Mouse (Mus musculus) liver, embryonic 15.5 days (tissue): Measurements from ENCODE around the gene BC030867. TPM values are rescaled to one million over a fixed set of nuclear protein-coding genes. Genes with fewer than 3 reads are reported as not detected.

Source experiments
- ATAC-seq: fragments of 200-750 bp; cut with Nextera tagmentation; 2 replicates; pipeline ENCODE4 v1.8.0; 2017; ENCODE audit warnings: moderate number of reproducible peaks, mild to moderate bottlenecking, moderate library complexity; ENCODE audit not compliant: insufficient read depth
- H3K27ac ChIP-seq: fragments of 300-500 bp; sonication (generic); replicated peaks from 2 replicates; pipeline ENCODE4 v1.5.1; 2015; ENCODE audit warnings: mild to moderate bottlenecking, inconsistent platforms
- H3K27me3 ChIP-seq: fragments of 300-500 bp; sonication (generic); 2 replicates; pipeline ENCODE4 v1.6.1; 2015; ENCODE audit warnings: mild to moderate bottlenecking, inconsistent platforms
- H3K36me3 ChIP-seq: fragments of 300-500 bp; sonication (generic); replicated peaks from 2 replicates; pipeline ENCODE4 v1.6.1; 2015; ENCODE audit warnings: moderate library complexity, mild to moderate bottlenecking, inconsistent platforms
- H3K4me1 ChIP-seq: fragments of 300-500 bp; sonication (generic); replicated peaks from 2 replicates; pipeline ENCODE4 v1.6.1; 2015; ENCODE audit warnings: inconsistent platforms
- H3K4me2 ChIP-seq: fragments of 300-500 bp; sonication (generic); 2 replicates; pipeline ENCODE4 v1.6.1; 2015; ENCODE audit warnings: moderate library complexity, mild to moderate bottlenecking, inconsistent platforms
- H3K4me3 ChIP-seq: fragments of 300-500 bp; sonication (generic); replicated peaks from 2 replicates; pipeline ENCODE4 v1.5.1; 2015; ENCODE audit warnings: mild to moderate bottlenecking, inconsistent platforms
- H3K9ac ChIP-seq: fragments of 300-500 bp; sonication (generic); 2 replicates; pipeline ENCODE4 v1.6.1; 2015; ENCODE audit warnings: moderate library complexity, mild to moderate bottlenecking, inconsistent platforms
- H3K9me3 ChIP-seq: fragments of 300-500 bp; sonication (generic); replicated peaks from 2 replicates; pipeline ENCODE4 v1.6.1; 2016; ENCODE audit warnings: inconsistent platforms
- WGBS: fragments of 180-500 bp; shearing (Covaris S2); methylation state at CpG from one replicate; pipeline ENCODE4 v1.1.7; 2015; ENCODE audit warnings: mixed read lengths; ENCODE audit not compliant: insufficient replicate concordance; 5-methylcytosine and 5-hydroxymethylcytosine counted together
- microRNA-seq: library from miRNA; unstranded; fragments of <30 nt; microRNA quantifications from one replicate; pipeline ENCODE4, GENCODE M21; 2016
- polyA plus RNA-seq: library from polyadenylated mRNA; unstranded; fragments of >200 nt; fragmentation: Nextera tagmentation; extraction: Ambion mirVana; gene quantifications from 2 replicates; pipeline ENCODE4 v1.2.1, GENCODE M21; 2015

The BC030867 gene
- polyA plus RNA-seq, 1 experiment from 2014 or later = 14.1 TPM

DNA sequence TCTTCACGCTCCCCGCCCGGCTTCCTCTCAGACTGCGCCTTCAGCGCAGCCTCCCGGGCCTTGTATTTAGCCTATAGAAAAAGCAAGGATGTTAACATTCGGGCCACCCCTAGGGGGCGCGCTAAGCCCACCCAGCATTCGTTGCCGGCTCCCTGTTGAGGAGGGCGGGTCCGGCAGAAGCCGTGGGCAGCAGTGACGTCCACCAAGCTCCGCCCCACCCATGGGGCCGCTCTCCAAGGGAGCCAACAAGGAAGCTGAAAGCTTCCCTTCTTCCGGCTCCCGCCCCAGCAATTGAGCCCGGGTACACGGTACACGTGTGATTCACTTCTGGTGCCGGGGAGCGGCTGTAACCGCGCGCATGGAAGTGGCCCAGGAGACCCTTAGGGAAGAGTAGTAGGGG, 60.3 kb downstream of the BC030867 start:
- Histone ChIP-seq H3K4me2 (peak overlapping the region; percentile 78), H3K9me3 (no peaks in the 10 kb centered on the region), H3K9ac (peak overlapping the region; percentile 46), H3K27me3 (no peaks in the 10 kb centered on the region), H3K36me3 (peaks cover 89% of the 10 kb centered on the region), H3K4me3 (peak overlapping the region; percentile 55), H3K27ac (peak overlapping the region; percentile 74), H3K4me1 (peaks cover 58% of the 10 kb centered on the region)
- WGBS = under 1% methylated on average over 27 of the region's 27 CpGs
- peak; percentile 92 for ATAC-seq

DNA sequence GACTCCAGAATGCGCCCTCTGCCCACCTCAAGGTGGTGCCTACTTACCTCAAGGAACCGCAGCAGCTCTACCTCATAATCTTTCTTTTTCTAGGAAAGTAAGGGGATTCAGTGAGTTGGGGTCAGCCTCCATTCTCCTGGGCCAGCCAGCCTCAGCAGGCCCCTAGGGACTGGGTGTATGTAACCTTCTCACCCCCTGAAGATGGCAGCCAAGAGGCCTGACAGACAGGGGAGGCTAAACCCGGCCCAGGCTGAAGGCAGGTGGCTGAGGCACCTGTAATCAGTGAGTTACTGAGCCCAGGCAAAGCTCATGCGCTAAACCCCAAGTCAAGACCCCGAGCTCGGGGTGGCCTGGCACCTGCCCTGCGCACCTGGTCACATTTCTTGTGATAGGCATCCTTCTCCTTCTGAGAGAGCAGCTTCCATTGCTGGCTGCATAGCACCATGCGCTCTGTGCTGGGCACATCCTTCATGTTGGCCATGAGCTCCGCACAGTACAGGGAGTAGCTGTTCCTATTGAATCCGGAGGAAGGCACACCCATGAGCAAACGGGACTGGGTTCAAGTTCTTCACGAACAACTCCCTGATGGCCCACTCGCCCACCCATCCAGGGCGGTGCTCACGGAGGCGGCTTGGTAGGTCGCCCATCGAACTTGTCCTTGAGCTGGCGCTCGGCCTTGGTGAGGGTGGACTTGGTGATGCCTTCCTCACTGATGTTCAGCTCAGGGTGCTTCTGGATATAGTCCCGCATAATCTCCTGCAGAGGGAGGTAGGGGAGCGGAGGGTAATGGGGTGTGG, 61.3 kb downstream of the BC030867 start:
- H3K9ac ChIP-seq = peak overlapping the region; percentile 45
- peak overlapping the region; percentile 74 for H3K27ac ChIP-seq
- H3K9me3 ChIP-seq = no peaks in the 10 kb centered on the region
- 75% methylated on average over 22 of the region's 22 CpGs for WGBS
- peaks cover 98% of the 10 kb centered on the region for H3K36me3 ChIP-seq
- peak overlapping the region; percentile 55 for H3K4me3 ChIP-seq
- peak overlapping the region; percentile 78 for H3K4me2 ChIP-seq
- H3K27me3 ChIP-seq = no peaks in the 10 kb centered on the region
- peaks cover 66% of the 10 kb centered on the region for H3K4me1 ChIP-seq
- no peak for ATAC-seq

DNA sequence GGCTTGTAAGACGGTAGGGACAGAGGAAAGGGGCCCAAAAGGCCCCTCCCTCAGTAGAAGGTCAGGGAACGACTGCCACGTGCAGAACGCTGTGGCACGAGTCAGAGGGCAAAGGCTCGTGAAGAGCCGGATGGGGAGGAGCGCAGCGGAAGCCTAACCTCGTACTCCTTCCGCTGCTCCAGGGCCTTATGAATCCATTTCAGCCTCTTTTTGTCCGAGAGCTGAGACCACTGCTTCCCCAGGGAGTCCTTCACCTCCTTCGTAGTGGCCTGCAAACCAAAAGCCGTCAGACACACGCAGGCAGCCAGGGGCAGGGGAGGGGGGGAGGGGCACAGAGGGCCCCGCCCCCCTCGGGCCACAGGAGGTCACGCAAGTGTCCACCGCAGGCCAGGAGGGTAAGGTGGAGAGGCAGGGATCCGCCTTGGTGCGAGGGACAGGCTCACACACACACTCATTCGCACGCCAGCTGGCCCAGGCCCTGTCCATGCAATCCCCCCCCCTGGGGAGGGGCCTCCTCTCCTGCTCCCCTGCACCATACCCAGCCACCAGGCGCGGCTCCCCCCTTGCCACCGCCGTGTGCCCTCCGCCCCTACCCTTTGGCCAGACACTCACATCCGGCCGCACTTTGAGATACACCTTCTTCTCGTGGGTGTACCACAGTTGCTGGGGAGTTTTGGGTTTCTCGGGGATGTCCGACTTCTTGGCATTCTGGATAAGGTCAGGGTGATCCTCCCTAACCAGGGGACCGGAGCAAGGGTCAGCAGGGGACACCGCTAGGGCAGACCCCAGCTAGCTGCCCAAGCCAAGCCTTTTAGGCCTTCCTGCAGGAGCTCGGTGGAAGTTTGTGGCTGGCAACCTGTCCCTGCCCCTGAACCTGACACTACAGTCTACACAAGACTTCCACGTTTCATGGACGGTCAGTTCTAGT, 62.4 kb downstream of the BC030867 start:
- H3K9ac ChIP-seq = 0 out of 2 replicates have a peak overlapping the region, but pooled peaks have one; percentile 6
- H3K9me3 ChIP-seq = no peaks in the 10 kb centered on the region
- H3K4me3 ChIP-seq = peak overlapping the region; percentile 11; the same call in 1 of the 2 replicates
- WGBS = 59% methylated on average over 38 of the region's 38 CpGs
- peak overlapping the region; percentile 49; the same call in 1 of the 2 replicates for H3K27ac ChIP-seq
- H3K4me1 ChIP-seq = peaks cover 73% of the 10 kb centered on the region
- ATAC-seq = no peak
- H3K36me3 ChIP-seq = peaks cover 97% of the 10 kb centered on the region
- H3K4me2 ChIP-seq = peak overlapping the region; percentile 78
- H3K27me3 ChIP-seq = no peaks in the 10 kb centered on the region

DNA sequence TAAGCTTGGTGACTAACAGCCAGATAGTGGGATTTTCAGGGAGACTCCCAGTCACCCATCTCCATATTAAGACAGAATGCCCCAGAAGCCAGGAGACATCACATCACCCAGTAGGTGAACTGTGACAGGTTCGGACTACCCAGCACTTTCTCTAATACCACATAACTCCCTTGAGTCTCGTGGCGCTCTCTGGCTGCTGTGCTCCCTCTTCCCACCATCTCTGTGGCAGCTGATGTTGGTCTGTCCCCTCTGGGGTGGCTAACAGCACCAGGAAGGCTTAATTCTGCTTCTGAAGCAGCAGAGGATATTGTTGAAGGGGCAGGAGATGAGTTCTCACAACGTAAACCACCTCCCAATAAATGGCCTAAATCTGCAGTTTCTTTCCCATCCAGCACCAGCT, 63.3 kb downstream of the BC030867 start:
- H3K9me3 ChIP-seq = no peaks in the 10 kb centered on the region
- H3K27me3 ChIP-seq = no peaks in the 10 kb centered on the region
- no peak overlapping the region for H3K9ac ChIP-seq
- peak overlapping the region; percentile 49 for H3K27ac ChIP-seq
- peaks cover 88% of the 10 kb centered on the region for H3K36me3 ChIP-seq
- WGBS = 84% methylated on average over 4 of the region's 4 CpGs
- ATAC-seq = no peak
- H3K4me3 ChIP-seq = no peak overlapping the region
- peaks cover 78% of the 10 kb centered on the region for H3K4me1 ChIP-seq
- no peak overlapping the region for H3K4me2 ChIP-seq

DNA sequence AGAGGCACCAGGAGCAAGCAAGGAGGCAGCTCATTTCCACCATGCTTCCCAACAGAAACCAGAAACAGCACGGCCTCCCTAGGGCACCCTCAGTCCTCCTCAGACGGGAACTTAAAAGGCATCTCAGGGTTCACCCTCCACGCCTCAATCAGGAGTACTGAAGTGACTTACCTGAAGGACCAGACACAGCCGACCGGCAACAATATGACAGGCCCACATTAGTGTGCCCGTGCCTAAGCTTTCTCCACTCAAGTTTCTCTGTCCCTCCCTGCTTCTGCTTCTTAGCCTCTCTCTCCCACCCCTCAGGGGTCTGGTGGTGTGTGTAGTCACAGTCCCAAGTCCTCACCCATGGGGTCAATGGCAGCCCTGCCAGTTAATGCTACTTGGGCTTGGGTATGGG, 63.9 kb downstream of the BC030867 start:
- Histone ChIP-seq H3K9ac (no peak overlapping the region), H3K4me3 (no peak overlapping the region), H3K36me3 (peaks cover 81% of the 10 kb centered on the region), H3K27me3 (no peaks in the 10 kb centered on the region), H3K27ac (peak overlapping the region; percentile 49; the same call in 1 of the 2 replicates), H3K9me3 (no peaks in the 10 kb centered on the region), H3K4me1 (peaks cover 78% of the 10 kb centered on the region), H3K4me2 (no peak overlapping the region)
- no peak for ATAC-seq
- WGBS = 81% methylated on average over 6 of the region's 6 CpGs

DNA sequence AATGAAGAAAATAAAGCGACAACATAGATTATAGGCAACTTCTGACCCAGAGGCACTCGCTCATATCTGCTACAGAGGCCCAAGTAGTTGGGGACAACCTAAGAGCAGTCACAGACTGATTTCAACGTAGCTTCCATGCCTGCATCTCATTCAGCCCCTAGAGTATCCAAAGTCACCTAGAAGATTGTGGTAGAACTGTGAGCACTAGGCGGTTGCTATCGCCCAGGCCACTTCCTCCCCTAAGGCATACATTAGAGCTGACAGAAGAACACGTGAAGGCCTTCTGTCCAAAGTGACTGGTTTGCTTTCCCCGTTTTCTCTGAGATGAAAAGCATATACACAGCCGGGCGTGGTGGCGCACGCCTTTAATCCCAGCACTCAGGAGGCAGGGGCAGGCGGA, 65.6 kb downstream of the BC030867 start:
- WGBS = 73% methylated on average over 12 of the region's 12 CpGs
- Histone ChIP-seq H3K36me3 (peaks cover 66% of the 10 kb centered on the region), H3K4me3 (no peak overlapping the region), H3K4me2 (no peak overlapping the region), H3K9ac (no peak overlapping the region), H3K27ac (no peak overlapping the region), H3K27me3 (no peaks in the 10 kb centered on the region), H3K4me1 (peaks cover 63% of the 10 kb centered on the region), H3K9me3 (no peaks in the 10 kb centered on the region)
- ATAC-seq = no peak

Small RNA genes lying within 50 kb of the gene (microRNA-seq; reads per million reads assigned to microRNA genes)
- 3.8 reads per million, percentile 11 among the genes with 10 or more reads in this experiment for gene Mir8101

Other genes starting within 250 kb of the BC030867 start
- gene Mpp3, start 220.4 kb upstream of the BC030867 start, polyA plus RNA-seq = 0.24 and 0.53 TPM in 2 replicates
- 0.69 and 0.82 TPM in 2 replicates for gene Cd300lg, start 207.4 kb upstream of the BC030867 start, polyA plus RNA-seq
- 11.5 and 13.3 TPM in 2 replicates for gene Mpp2, start 160.4 kb upstream of the BC030867 start, polyA plus RNA-seq
- not detected in 2 replicates for gene Ppy, start 147.6 kb upstream of the BC030867 start, polyA plus RNA-seq
- 0.29 and 0.71 TPM in 2 replicates for gene Pyy, start 141.1 kb upstream of the BC030867 start, polyA plus RNA-seq
- gene Nags, start 103.4 kb upstream of the BC030867 start, polyA plus RNA-seq = 16.5 and 18.2 TPM in 2 replicates
- gene Tmem101, start 92.5 kb upstream of the BC030867 start, polyA plus RNA-seq = 9.6 and 12.0 TPM in 2 replicates
- gene Lsm12, start 63.6 kb upstream of the BC030867 start, polyA plus RNA-seq = 51.4 and 70.3 TPM in 2 replicates
- gene G6pc3, start 59.3 kb upstream of the BC030867 start, polyA plus RNA-seq = 8.2 and 8.8 TPM in 2 replicates
- 17.3 and 17.5 TPM in 2 replicates for gene Hdac5, start 18.7 kb upstream of the BC030867 start, polyA plus RNA-seq
- 0.05 and 0.06 TPM in 2 replicates for gene Asb16, start 19.9 kb downstream of the BC030867 start, polyA plus RNA-seq
- 26.1 and 28.9 TPM in 2 replicates for gene Tmub2, start 36.0 kb downstream of the BC030867 start, polyA plus RNA-seq
- gene Atxn7l3, start 47.7 kb downstream of the BC030867 start, polyA plus RNA-seq = 3.8 and 4.6 TPM in 2 replicates
- 50.9 and 55.2 TPM in 2 replicates for gene Ubtf, start 70.9 kb downstream of the BC030867 start, polyA plus RNA-seq
- gene Slc4a1, start 117.3 kb downstream of the BC030867 start, polyA plus RNA-seq = 1,073 and 1,204 TPM in 2 replicates
- gene Rundc3a, start 144.5 kb downstream of the BC030867 start, polyA plus RNA-seq = 2.2 and 2.4 TPM in 2 replicates
- 451 and 525 TPM in 2 replicates for gene Slc25a39, start 159.1 kb downstream of the BC030867 start, polyA plus RNA-seq
- 94.8 and 121 TPM in 2 replicates for gene Grn, start 181.4 kb downstream of the BC030867 start, polyA plus RNA-seq
- gene Fam171a2, start 198.8 kb downstream of the BC030867 start, polyA plus RNA-seq = 0.28 and 0.61 TPM in 2 replicates
- 26.9 and 35.1 TPM in 2 replicates for gene Itga2b, start 221.2 kb downstream of the BC030867 start, polyA plus RNA-seq